Mouse (Mus musculus) heart, postnatal 4 days (tissue): ENCODE data around the gene Eml2. TPM values are rescaled to one million over a fixed set of nuclear protein-coding genes. Genes with fewer than 3 reads are reported as not detected.

Source experiments
- DNase-seq: peaks from one replicate; pipeline ENCODE4 v3.0.0; 2021
- total RNA-seq, 2 experiments: library from RNA; stranded (reverse); gene quantifications; 2 replicates each; pipeline ENCODE4 v1.2.3; 2021

Eml2 gene
- total RNA-seq, 2 experiments from 2014 or later, result 70.6 to 77.3 TPM

- no peak for DNase-seq
Observed at GRCm38 (mm10) chr7:19163752-19164151, 12.5 kb upstream of the Eml2 start.

- no peak for DNase-seq
Observed at GRCm38 (mm10) chr7:19164189-19164588, 12.0 kb upstream of the Eml2 start.

- no peak for DNase-seq
Observed at GRCm38 (mm10) chr7:19164978-19165377, 11.2 kb upstream of the Eml2 start.

GRCm38 (mm10) chr7:19165656-19166423, 10.4 kb upstream of the Eml2 start, which contains the start of gene Gipr:
Gipr (minus strand) TSS chr7:19166127.
- peak; percentile 67 for DNase-seq

- no peak for DNase-seq
Observed at GRCm38 (mm10) chr7:19166990-19167389, 9.2 kb upstream of the Eml2 start.

GRCm38 (mm10) chr7:19169506-19169905, 6.7 kb upstream of the Eml2 start:
- DNase-seq, result no peak

- peak; percentile 74 for DNase-seq
Observed at GRCm38 (mm10) chr7:19170142-19170541, 6.1 kb upstream of the Eml2 start.

- DNase-seq, result no peak
Observed at GRCm38 (mm10) chr7:19171831-19172230, 4.4 kb upstream of the Eml2 start.

- peak; percentile 95 for DNase-seq
Observed at GRCm38 (mm10) chr7:19172874-19173273, 3.3 kb upstream of the Eml2 start.

- no peak for DNase-seq
Observed at GRCm38 (mm10) chr7:19176516-19176947, 311 bp downstream of the Eml2 start.

- DNase-seq, result no peak
Observed at GRCm38 (mm10) chr7:19177216-19177615, 995 bp downstream of the Eml2 start.

GRCm38 (mm10) chr7:19178035-19178434, 1.8 kb downstream of the Eml2 start:
- DNase-seq, result no peak

- peak; percentile 82 for DNase-seq
Observed at GRCm38 (mm10) chr7:19178443-19179092, 2.3 kb downstream of the Eml2 start.

GRCm38 (mm10) chr7:19179173-19179572, 3.0 kb downstream of the Eml2 start:
- peak; percentile 79 for DNase-seq

GRCm38 (mm10) chr7:19179936-19180335, 3.7 kb downstream of the Eml2 start:
- DNase-seq, result no peak

- DNase-seq, result peak; percentile 70
Observed at GRCm38 (mm10) chr7:19180862-19181429, 4.7 kb downstream of the Eml2 start.

- DNase-seq, result no peak
Observed at GRCm38 (mm10) chr7:19184250-19184649, 8.0 kb downstream of the Eml2 start.

- peak; percentile 73 for DNase-seq
Observed at GRCm38 (mm10) chr7:19184758-19185157, 8.5 kb downstream of the Eml2 start.

- DNase-seq, result no peak
Observed at GRCm38 (mm10) chr7:19194676-19195075, 18.5 kb downstream of the Eml2 start.

GRCm38 (mm10) chr7:19196676-19197075, 20.5 kb downstream of the Eml2 start:
- peak; percentile 66 for DNase-seq

- peak; percentile 56 for DNase-seq
Observed at GRCm38 (mm10) chr7:19197985-19198384, 21.8 kb downstream of the Eml2 start.

GRCm38 (mm10) chr7:19201660-19202059, 25.4 kb downstream of the Eml2 start:
- DNase-seq, result no peak

GRCm38 (mm10) chr7:19202065-19202850, 26.0 kb downstream of the Eml2 start:
- DNase-seq, result no peak
